Comparison of ENCODE assay signal across 9 mouse cellular contexts in the genomic region with DNA sequence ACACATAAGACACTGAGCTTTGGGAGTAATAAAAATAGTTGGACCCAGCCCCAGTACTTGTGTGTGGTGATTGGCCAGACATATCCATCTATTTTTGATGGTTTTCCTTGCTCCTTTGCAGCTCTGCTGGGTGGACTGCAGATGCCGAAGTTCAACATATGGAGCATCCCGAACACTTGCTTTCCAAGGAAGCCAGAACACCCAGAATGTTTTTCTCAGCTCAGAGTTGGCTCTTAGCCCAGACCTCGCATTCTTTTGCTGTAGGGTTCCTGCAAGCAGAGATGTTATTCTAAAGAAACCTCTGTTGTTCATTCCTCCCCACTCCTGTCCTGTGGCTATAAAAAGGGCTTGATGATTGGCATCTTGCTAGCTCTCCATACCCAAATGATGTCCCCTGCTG.
DNase-seq lines count a peak whose midpoint lies in the region; ATAC-seq lines count a peak whose summit lies in the region.
"Had no signal": no experiment of that assay in that cellular context is flagged by ENCODE, and none has a peak within 500 bp of the region (broad histone marks: within the 10 kb centered on the region; RNA-seq: fewer than 3 reads in every experiment).

No protein-coding gene starts in this region.

- H3K9me3 ChIP-seq in neural tube, embryonic 11.5 days (ENCODE audit: control insufficient read depth, low read length): no peaks in the 10 kb centered on the region
- no peaks in the 10 kb centered on the region for H3K9me3 ChIP-seq in neural tube, embryonic 15.5 days (replicated peaks)
- no peaks in the 10 kb centered on the region for H3K9me3 ChIP-seq in liver, embryonic 11.5 days (ENCODE audit: control insufficient read depth, low read length)
- H3K9me3 ChIP-seq: liver, embryonic 15.5 days had no signal

- no peak overlapping the region for H3K9ac ChIP-seq in neural tube, embryonic 11.5 days (ENCODE audit: low read length)
- no peak overlapping the region for H3K9ac ChIP-seq in neural tube, embryonic 15.5 days (replicated peaks)
- no peak overlapping the region for H3K9ac ChIP-seq in liver, embryonic 11.5 days (ENCODE audit: low read depth, low read length)
- H3K9ac ChIP-seq: liver, embryonic 15.5 days had no signal

- H3K27me3 ChIP-seq in neural tube, embryonic 11.5 days (ENCODE audit: control insufficient read depth, insufficient read depth, low read length): no peaks in the 10 kb centered on the region
- no peaks in the 10 kb centered on the region for H3K27me3 ChIP-seq in neural tube, embryonic 15.5 days (replicated peaks)
- H3K27me3 ChIP-seq in liver, embryonic 11.5 days (replicated peaks; ENCODE audit: control insufficient read depth, insufficient read depth, low read length): no peaks in the 10 kb centered on the region
- H3K27me3 ChIP-seq: liver, embryonic 15.5 days had no signal

- H3K4me3 ChIP-seq in neural tube, embryonic 11.5 days (ENCODE audit: low read depth, low read length): no peak overlapping the region
- no peak overlapping the region for H3K4me3 ChIP-seq in neural tube, embryonic 15.5 days (replicated peaks)
- no peak overlapping the region for H3K4me3 ChIP-seq in liver, embryonic 11.5 days (ENCODE audit: low read depth, low read length)
- H3K4me3 ChIP-seq: liver, embryonic 15.5 days had no signal

- no peaks in the 10 kb centered on the region for H3K4me1 ChIP-seq in neural tube, embryonic 11.5 days (ENCODE audit: control insufficient read depth, insufficient read depth, low read length)
- no peaks in the 10 kb centered on the region for H3K4me1 ChIP-seq in neural tube, embryonic 15.5 days
- H3K4me1 ChIP-seq in liver, embryonic 11.5 days (replicated peaks; ENCODE audit: control insufficient read depth, insufficient read depth, low read length): no peaks in the 10 kb centered on the region
- H3K4me1 ChIP-seq: liver, embryonic 15.5 days had no signal

- ATAC-seq in neural tube, embryonic 11.5 days (ENCODE audit: insufficient read depth, low FRiP score, low TSS enrichment): no peak
- ATAC-seq in neural tube, embryonic 15.5 days (ENCODE audit: low FRiP score): no peak
- ATAC-seq in liver, embryonic 11.5 days (replicated peaks; ENCODE audit: low FRiP score): no peak

- DNase-seq in embryo, embryonic 11 days: peak; percentile 3
- no peak for DNase-seq in embryo, embryonic 9.5 days (ENCODE audit: extremely low spot score)
- peak; percentile 42 for DNase-seq in neural tube, embryonic 11.5 days (ENCODE audit: low spot score)
- peak; percentile 67 for DNase-seq in layer of hippocampus, adult 9-11 months
- DNase-seq in right cerebral cortex, postnatal 4 days: peak; percentile 60
- DNase-seq in liver, embryonic 11.5 days (ENCODE audit: low spot score): no peak
- no peak for DNase-seq in adrenal gland, adult 8-10 months

- no peak overlapping the region for H3K27ac ChIP-seq in neural tube, embryonic 11.5 days (ENCODE audit: low read depth, low read length)
- H3K27ac ChIP-seq in neural tube, embryonic 15.5 days (replicated peaks): no peak overlapping the region
- no peak overlapping the region for H3K27ac ChIP-seq in liver, embryonic 11.5 days (ENCODE audit: low read depth, low read length)
- H3K27ac ChIP-seq: liver, embryonic 15.5 days had no signal

- H3K4me2 ChIP-seq in neural tube, embryonic 11.5 days (ENCODE audit: low read depth): no peak overlapping the region
- no peak overlapping the region for H3K4me2 ChIP-seq in neural tube, embryonic 15.5 days
- H3K4me2 ChIP-seq in liver, embryonic 11.5 days: no peak overlapping the region
- H3K4me2 ChIP-seq: liver, embryonic 15.5 days had no signal

- no peaks in the 10 kb centered on the region for H3K36me3 ChIP-seq in neural tube, embryonic 11.5 days (ENCODE audit: control insufficient read depth, insufficient read depth, low read length)
- H3K36me3 ChIP-seq in neural tube, embryonic 15.5 days: no peaks in the 10 kb centered on the region
- no peaks in the 10 kb centered on the region for H3K36me3 ChIP-seq in liver, embryonic 11.5 days (ENCODE audit: control insufficient read depth, insufficient read depth, low read length)
- H3K36me3 ChIP-seq: liver, embryonic 15.5 days had no signal

- WGBS in neural tube, embryonic 11.5 days: 51% methylated on average over 3 of the region's 3 CpGs
- whole genome bisulfite sequencing in neural tube, embryonic 15.5 days: 50% methylated on average over 3 of the region's 3 CpGs
- 77% methylated on average over 3 of the region's 3 CpGs for WGBS in liver, embryonic 11.5 days

Comparison
In these comparisons a context has a peak if more than half of its experiments do, and no peak if none do; other contexts are left out.
1. DNase-seq: peak in embryo, embryonic 11 days (single experiment), neural tube, embryonic 11.5 days (single experiment), layer of hippocampus, adult 9-11 months (single experiment) and right cerebral cortex, postnatal 4 days (single experiment); none in embryo, embryonic 9.5 days (single experiment), liver, embryonic 11.5 days (single experiment) and adrenal gland, adult 8-10 months (single experiment).